Mouse (Mus musculus): ENCODE results near the gene Dlgap5.

GRCm38 (mm10) chr14:47462877-47463460 is 44.8 kb upstream of the Dlgap5 start:
- TF ChIP-seq UBTF (IDR thresholded peaks at IDR 0.05; ENCODE audit: borderline replicate concordance, insufficient read depth, low read depth, low read length) (no peak), CTCF (IDR thresholded peaks at IDR 0.05 in 2 of 3, conservative IDR thresholded peaks at IDR 0.05 in 1 of 3; ENCODE audit: control insufficient read depth in 1 of 3, insufficient read depth in 1 of 3, low read depth in 2 of 3, low read length in 3 of 3, poor library complexity in 1 of 3, severe bottlenecking in 1 of 3) (no peak), POLR2A (IDR thresholded peaks at IDR 0.05; ENCODE audit: control insufficient read depth in 1 of 2, insufficient read depth in 1 of 2, low read depth in 1 of 2, low read length in 2 of 2, poor library complexity in 1 of 2) (no peak)
